In the genomic region with DNA sequence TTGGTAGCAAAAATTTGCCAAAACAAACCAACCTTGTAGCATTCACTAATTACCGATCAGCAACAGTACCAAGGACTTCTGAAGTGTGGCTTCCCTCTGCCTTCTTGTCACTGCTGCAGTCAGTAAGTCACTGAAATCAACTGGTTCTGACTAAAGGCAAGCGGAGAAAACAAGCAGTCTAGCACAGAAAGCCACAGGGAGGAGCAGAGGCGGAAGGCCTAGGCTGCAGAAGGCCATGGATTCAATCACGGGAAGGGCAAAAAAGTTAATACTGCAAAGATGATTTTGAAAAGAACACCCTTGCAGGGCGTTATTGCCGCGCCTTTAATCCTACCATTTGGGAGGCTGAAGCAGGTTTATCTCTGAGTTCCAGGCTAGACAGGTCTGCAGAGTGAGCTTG, we compare ENCODE assay signal across 8 mouse cellular contexts. TPM values are rescaled to one million over a fixed set of nuclear protein-coding genes. Genes with fewer than 3 reads are reported as not detected.
DNase-seq lines count a peak whose midpoint lies in the region; ATAC-seq and TF ChIP-seq lines count a peak whose summit lies in the region.

No protein-coding gene starts in this region.

- DNase-seq in forebrain, embryonic 11.5 days (ENCODE audit: low spot score) = peak; percentile 46
- no peak for DNase-seq in forebrain, embryonic 14.5 days (ENCODE audit: low spot score)
- DNase-seq in lung, postnatal 0 days (ENCODE audit: low spot score) = no peak
- DNase-seq in lung, postnatal 4 days = no peak
- no peak for DNase-seq in limb, embryonic 10.5 days (ENCODE audit: low spot score)
- DNase-seq in gastrocnemius, adult 8-10 months (ENCODE audit: low spot score in 2 of 2) = no peak
- no peak for DNase-seq in frontal cortex, postnatal 25 days (ENCODE audit: low spot score in 2 of 2)

- peaks cover 2% of the 10 kb centered on the region; the same call in 1 of the 2 replicates for H3K36me3 ChIP-seq in forebrain, embryonic 11.5 days (ENCODE audit: control insufficient read depth, insufficient read depth, low read length)
- peaks cover 10% of the 10 kb centered on the region for H3K36me3 ChIP-seq in forebrain, embryonic 14.5 days (ENCODE audit: control insufficient read depth, insufficient read depth, low read length)
- 0 out of 2 replicates have a peak, but pooled peaks cover 3% of the 10 kb centered on the region for H3K36me3 ChIP-seq in lung, postnatal 0 days (ENCODE audit: insufficient read depth, low read length)
- peaks cover 55% of the 10 kb centered on the region for H3K36me3 ChIP-seq in limb, embryonic 10.5 days
- H3K36me3 ChIP-seq in stomach, embryonic 15.5 days = peaks cover 8% of the 10 kb centered on the region

- ATAC-seq in forebrain, embryonic 11.5 days (replicated peaks; ENCODE audit: low FRiP score) = no peak
- no peak for ATAC-seq in forebrain, embryonic 14.5 days
- ATAC-seq in lung, postnatal 0 days = no peak
- no peak for ATAC-seq in stomach, embryonic 15.5 days (ENCODE audit: insufficient read depth, low FRiP score, low read depth)

- peaks cover 6% of the 10 kb centered on the region for H3K4me1 ChIP-seq in forebrain, embryonic 11.5 days (replicated peaks; ENCODE audit: control insufficient read depth, insufficient read depth, low read length)
- H3K4me1 ChIP-seq in forebrain, embryonic 14.5 days (ENCODE audit: control insufficient read depth, insufficient read depth, low read length) = peaks cover 6% of the 10 kb centered on the region; the same call in 1 of the 2 replicates
- H3K4me1 ChIP-seq in lung, postnatal 0 days (ENCODE audit: insufficient read depth, low read depth, low read length) = peaks cover 7% of the 10 kb centered on the region
- peaks cover 12% of the 10 kb centered on the region for H3K4me1 ChIP-seq in limb, embryonic 10.5 days
- H3K4me1 ChIP-seq in stomach, embryonic 15.5 days = peaks cover 18% of the 10 kb centered on the region; the same call in 1 of the 2 replicates

- no peak for TF ChIP-seq EP300 in lung, postnatal 0 days (IDR thresholded peaks at IDR 0.05)

- H3K4me3 ChIP-seq in forebrain, embryonic 11.5 days (ENCODE audit: low read depth, low read length) = no peak overlapping the region
- H3K4me3 ChIP-seq in forebrain, embryonic 14.5 days (ENCODE audit: low read depth, low read length) = no peak overlapping the region
- no peak overlapping the region for H3K4me3 ChIP-seq in lung, postnatal 0 days (ENCODE audit: low read depth, low read length)
- peak overlapping the region; percentile 86 for H3K4me3 ChIP-seq in limb, embryonic 10.5 days
- 0 out of 2 replicates have a peak overlapping the region, but pooled peaks have one; percentile 84 for H3K4me3 ChIP-seq in stomach, embryonic 15.5 days (replicated peaks)

- peak overlapping the region; percentile 70; the same call in 1 of the 2 replicates for H3K4me2 ChIP-seq in forebrain, embryonic 11.5 days (ENCODE audit: low read depth, low read length, severe bottlenecking)
- H3K4me2 ChIP-seq in forebrain, embryonic 14.5 days (ENCODE audit: low read length) = no peak overlapping the region
- 0 out of 2 replicates have a peak overlapping the region, but pooled peaks have one; percentile 87 for H3K4me2 ChIP-seq in lung, postnatal 0 days (replicated peaks; ENCODE audit: low read depth, low read length)
- H3K4me2 ChIP-seq in stomach, embryonic 15.5 days = peak overlapping the region; percentile 91

- H3K27ac ChIP-seq in forebrain, embryonic 11.5 days (ENCODE audit: low read depth, low read length) = no peak overlapping the region
- H3K27ac ChIP-seq in forebrain, embryonic 14.5 days (ENCODE audit: low read depth, low read length) = no peak overlapping the region
- no peak overlapping the region for H3K27ac ChIP-seq in lung, postnatal 0 days (ENCODE audit: low read length)
- no peak overlapping the region for H3K27ac ChIP-seq in limb, embryonic 10.5 days
- no peak overlapping the region for H3K27ac ChIP-seq in stomach, embryonic 15.5 days

- no peaks in the 10 kb centered on the region for H3K27me3 ChIP-seq in forebrain, embryonic 11.5 days (ENCODE audit: control insufficient read depth, insufficient read depth, low read length)
- H3K27me3 ChIP-seq in forebrain, embryonic 14.5 days (replicated peaks; ENCODE audit: control insufficient read depth, insufficient read depth, low read length) = no peaks in the 10 kb centered on the region
- H3K27me3 ChIP-seq in lung, postnatal 0 days (replicated peaks; ENCODE audit: insufficient read depth, low read length) = no peaks in the 10 kb centered on the region
- H3K27me3 ChIP-seq in limb, embryonic 10.5 days (ENCODE audit: low read depth, poor library complexity, severe bottlenecking) = no peaks in the 10 kb centered on the region
- H3K27me3 ChIP-seq in stomach, embryonic 15.5 days (replicated peaks) = no peaks in the 10 kb centered on the region

- TF ChIP-seq CTCF in lung, postnatal 0 days (IDR thresholded peaks at IDR 0.05) = no peak

- WGBS in forebrain, embryonic 11.5 days = 91% methylated on average over 7 of the region's 7 CpGs
- WGBS in forebrain, embryonic 14.5 days = 89% methylated on average over 7 of the region's 7 CpGs
- WGBS in lung, postnatal 0 days = 85% methylated on average over 7 of the region's 7 CpGs
- 91% methylated on average over 7 of the region's 7 CpGs for WGBS in limb, embryonic 10.5 days
- WGBS in stomach, embryonic 15.5 days = 82% methylated on average over 7 of the region's 7 CpGs

- no peaks in the 10 kb centered on the region for H3K9me3 ChIP-seq in forebrain, embryonic 11.5 days (ENCODE audit: control insufficient read depth, low read length)
- no peaks in the 10 kb centered on the region for H3K9me3 ChIP-seq in forebrain, embryonic 14.5 days (replicated peaks; ENCODE audit: control insufficient read depth, low read length)
- no peaks in the 10 kb centered on the region for H3K9me3 ChIP-seq in lung, postnatal 0 days (ENCODE audit: low read length)
- H3K9me3 ChIP-seq in limb, embryonic 10.5 days (replicated peaks) = no peaks in the 10 kb centered on the region
- no peaks in the 10 kb centered on the region for H3K9me3 ChIP-seq in stomach, embryonic 15.5 days

- H3K9ac ChIP-seq in forebrain, embryonic 11.5 days (ENCODE audit: low read length) = no peak overlapping the region
- no peak overlapping the region for H3K9ac ChIP-seq in forebrain, embryonic 14.5 days (ENCODE audit: low read length)
- H3K9ac ChIP-seq in lung, postnatal 0 days (replicated peaks; ENCODE audit: low read depth) = no peak overlapping the region
- no peak overlapping the region for H3K9ac ChIP-seq in stomach, embryonic 15.5 days

RNA-seq across cellular contexts. Expression of a gene that starts 2.1 kb away (rescaled TPM):
- polyA plus RNA-seq in forebrain, embryonic 11.5 days (2014; fragmentation: Nextera tagmentation; extraction: Ambion mirVana) = 219 and 231 TPM in 2 replicates
- 218 and 229 TPM in 2 replicates for polyA plus RNA-seq in forebrain, embryonic 14.5 days (2014; fragmentation: Nextera tagmentation; extraction: Ambion mirVana)
- 138 and 155 TPM in 2 replicates for polyA plus RNA-seq in lung, postnatal 0 days (2015; fragmentation: Nextera tagmentation; extraction: Ambion mirVana)
- 301 and 341 TPM in 2 replicates for polyA plus RNA-seq in limb, embryonic 10.5 days (2016; fragmentation: Nextera tagmentation; extraction: Ambion mirVana)
- 226 and 231 TPM in 2 replicates for polyA plus RNA-seq in stomach, embryonic 15.5 days (2015; fragmentation: Nextera tagmentation; extraction: Ambion mirVana)
- total RNA-seq in gastrocnemius, adult 8-10 months (2022) = 100 to 1,000 TPM in 1 of 4 experiments, 10 to 100 TPM in 3; 73.7 to 107 (median 80.1) TPM

RNA-seq across cellular contexts. Expression of a gene that starts 27.3 kb away (rescaled TPM):
- 29.8 and 31.1 TPM in 2 replicates for polyA plus RNA-seq in forebrain, embryonic 11.5 days (2014; fragmentation: Nextera tagmentation; extraction: Ambion mirVana)
- polyA plus RNA-seq in forebrain, embryonic 14.5 days (2014; fragmentation: Nextera tagmentation; extraction: Ambion mirVana) = 19.7 and 22.1 TPM in 2 replicates
- polyA plus RNA-seq in lung, postnatal 0 days (2015; fragmentation: Nextera tagmentation; extraction: Ambion mirVana) = 15.5 and 18.9 TPM in 2 replicates
- 27.7 and 28.9 TPM in 2 replicates for polyA plus RNA-seq in limb, embryonic 10.5 days (2016; fragmentation: Nextera tagmentation; extraction: Ambion mirVana)
- polyA plus RNA-seq in stomach, embryonic 15.5 days (2015; fragmentation: Nextera tagmentation; extraction: Ambion mirVana) = 24.3 and 26.5 TPM in 2 replicates
- 1 to 10 TPM; 4.4 to 5.8 (median 5.3) TPM for total RNA-seq in gastrocnemius, adult 8-10 months (2022)

Comparison
In these comparisons a context has a peak if more than half of its experiments do, and no peak if none do; other contexts are left out.
1. H3K4me3 ChIP-seq: peak in limb, embryonic 10.5 days (single experiment) and stomach, embryonic 15.5 days (single experiment); none in forebrain, embryonic 11.5 days (single experiment), forebrain, embryonic 14.5 days (single experiment) and lung, postnatal 0 days (single experiment).